Mouse (Mus musculus): Measurements from ENCODE around the gene Plekhj1. TPM values are rescaled to one million over a fixed set of nuclear protein-coding genes. Genes with fewer than 3 reads are reported as not detected.
"Not testable (repeated sequence)": the region's sequence is repeated elsewhere in the genome, so short reads cannot be mapped to it uniquely, and the experiment has no call there.

Plekhj1 gene
- polyA plus RNA-seq, 1 experiment from 2014 or later: 141 TPM

DNA sequence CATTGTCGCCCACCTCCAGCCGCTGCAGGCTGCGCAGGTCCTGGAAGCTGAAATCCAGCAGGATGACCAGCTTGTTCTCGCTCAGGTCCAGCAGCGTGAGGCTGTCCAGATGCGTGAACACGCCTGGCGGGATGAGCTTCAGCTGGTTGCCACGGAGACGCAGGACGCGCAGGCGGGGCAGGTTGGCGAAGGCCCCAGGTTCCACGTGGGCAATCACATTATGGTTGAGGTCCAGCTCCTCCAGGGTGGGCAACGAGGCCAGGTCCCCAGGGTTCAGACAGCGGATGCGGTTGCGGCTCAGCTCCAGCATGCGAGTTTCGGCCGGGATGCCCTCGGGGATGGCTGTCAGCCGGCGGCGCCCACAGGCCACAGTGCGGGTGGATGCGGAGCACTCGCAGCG, 37.2 kb upstream of the Plekhj1 start:
- Histone ChIP-seq H3K4me2 (no peak overlapping the region), H3K36me3 (ENCODE audit: poor library complexity, severe bottlenecking) (peaks cover 10% of the 10 kb centered on the region), H3K9me3 (replicated peaks) (no peaks in the 10 kb centered on the region), H3K27ac (no peak overlapping the region), H3K27me3 (peaks cover 29% of the 10 kb centered on the region), H3K4me1 (peaks cover 15% of the 10 kb centered on the region), H3K9ac (no peak overlapping the region; the same call in 1 of the 2 replicates), H3K4me3 (no peak overlapping the region)
- WGBS: 61% methylated on average over 30 of the region's 30 CpGs
- no peak for ATAC-seq

DNA sequence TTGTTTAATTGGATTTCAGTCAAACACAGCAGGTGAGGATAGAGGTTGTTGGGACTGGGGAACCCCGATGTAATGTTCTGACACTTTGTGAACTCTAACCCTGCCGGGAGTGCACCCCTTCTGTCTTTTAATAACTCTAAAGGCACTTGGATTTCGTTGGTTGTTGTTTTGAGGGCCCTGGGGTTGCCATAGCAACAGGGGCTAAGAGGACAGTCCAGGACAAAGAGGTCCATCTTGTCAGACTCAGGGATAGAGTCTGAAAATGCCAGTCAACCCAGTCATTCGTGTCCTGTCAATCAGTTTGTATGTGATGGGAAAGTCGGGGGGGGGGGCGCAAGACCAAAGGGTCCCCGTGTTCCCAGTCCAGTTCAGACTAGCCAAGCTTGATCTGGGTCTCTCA, 34.4 kb upstream of the Plekhj1 start:
- no peak overlapping the region for H3K4me2 ChIP-seq
- H3K4me3 ChIP-seq: no peak overlapping the region
- H3K4me1 ChIP-seq: peaks cover 40% of the 10 kb centered on the region
- no peaks in the 10 kb centered on the region for H3K9me3 ChIP-seq (replicated peaks)
- peaks cover 29% of the 10 kb centered on the region for H3K27me3 ChIP-seq
- no peak for ATAC-seq
- peaks cover 35% of the 10 kb centered on the region for H3K36me3 ChIP-seq (ENCODE audit: poor library complexity, severe bottlenecking)
- 51% methylated on average over 7 of the region's 7 CpGs for WGBS
- no peak overlapping the region for H3K9ac ChIP-seq
- no peak overlapping the region for H3K27ac ChIP-seq

GRCm38 (mm10) chr10:80831136-80831535, 32.7 kb upstream of the Plekhj1 start:
- Histone ChIP-seq H3K9me3 (replicated peaks) (no peaks in the 10 kb centered on the region), H3K36me3 (ENCODE audit: poor library complexity, severe bottlenecking) (peaks cover 35% of the 10 kb centered on the region), H3K4me3 (peak overlapping the region; percentile 10; the same call in 1 of the 2 replicates), H3K4me1 (peaks cover 45% of the 10 kb centered on the region), H3K4me2 (no peak overlapping the region), H3K27me3 (peaks cover 28% of the 10 kb centered on the region), H3K27ac (no peak overlapping the region), H3K9ac (no peak overlapping the region)
- no peak for ATAC-seq
- WGBS: 3% methylated on average over 9 of the region's 9 CpGs

GRCm38 (mm10) chr10:80829359-80830278, 31.2 kb upstream of the Plekhj1 start:
- 60% methylated on average over 1 of the region's 1 CpGs for WGBS
- no peak for ATAC-seq
- no peak overlapping the region for H3K4me2 ChIP-seq
- H3K4me3 ChIP-seq: no peak overlapping the region
- peaks cover 32% of the 10 kb centered on the region for H3K36me3 ChIP-seq (ENCODE audit: poor library complexity, severe bottlenecking)
- peaks cover 13% of the 10 kb centered on the region for H3K27me3 ChIP-seq
- peaks cover 42% of the 10 kb centered on the region for H3K4me1 ChIP-seq
- H3K9me3 ChIP-seq (replicated peaks): no peaks in the 10 kb centered on the region
- no peak overlapping the region for H3K9ac ChIP-seq
- H3K27ac ChIP-seq: no peak overlapping the region; the same call in 1 of the 2 replicates

DNA sequence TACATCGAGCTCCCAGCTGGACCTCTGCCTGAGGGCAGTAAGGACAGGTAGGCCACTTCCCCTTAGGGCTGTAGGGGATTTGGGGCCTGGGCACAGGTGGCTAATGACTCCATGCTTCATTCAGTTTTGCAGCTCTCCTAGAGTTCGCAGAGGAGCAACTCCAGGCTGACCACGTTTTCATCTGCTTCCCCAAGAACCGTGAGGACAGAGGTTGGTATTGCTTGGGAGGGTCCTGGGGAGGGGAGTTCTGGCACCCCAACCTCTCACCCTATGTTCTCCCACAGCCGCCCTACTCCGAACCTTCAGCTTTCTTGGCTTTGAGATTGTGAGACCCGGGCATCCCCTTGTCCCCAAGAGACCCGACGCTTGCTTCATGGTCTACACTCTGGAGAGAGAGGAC, 30.2 kb upstream of the Plekhj1 start:
- Histone ChIP-seq H3K4me3 (peak overlapping the region; percentile 78; the same call in 1 of the 2 replicates), H3K36me3 (ENCODE audit: poor library complexity, severe bottlenecking) (peaks cover 32% of the 10 kb centered on the region), H3K4me1 (peaks cover 42% of the 10 kb centered on the region), H3K4me2 (peak overlapping the region; percentile 90)
- not testable (repeated sequence) for H3K27me3 ChIP-seq; ATAC-seq; H3K9me3 ChIP-seq (replicated peaks); H3K9ac ChIP-seq; H3K27ac ChIP-seq
- 85% methylated on average over 7 of the region's 9 CpGs for WGBS

DNA sequence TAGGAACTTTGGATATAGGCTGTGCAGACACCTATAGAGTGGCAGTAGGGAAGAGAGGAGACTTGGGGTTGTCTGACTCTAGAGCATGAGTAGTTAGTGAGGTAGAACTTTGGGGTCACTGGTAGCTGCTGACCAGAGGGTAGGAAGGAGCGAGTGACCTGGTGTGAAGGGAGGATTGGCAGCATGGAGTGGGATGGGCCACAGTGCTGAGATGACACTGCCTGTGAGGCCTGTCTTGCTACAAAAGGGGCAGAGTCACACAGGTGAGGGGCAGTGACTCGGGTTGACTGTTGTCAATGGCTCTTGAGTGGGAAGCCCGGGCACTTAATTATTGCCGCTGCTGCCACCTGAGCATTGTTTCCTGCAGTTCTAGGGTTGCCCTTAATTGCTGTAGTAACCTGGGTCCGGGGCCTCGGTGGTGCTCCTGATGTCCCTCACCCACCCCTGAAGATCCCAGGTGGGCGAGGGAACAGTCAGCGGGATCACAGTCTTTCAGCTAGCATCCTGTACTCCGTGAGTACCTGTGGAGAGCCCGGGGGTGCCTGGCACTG, 29.5 kb upstream of the Plekhj1 start:
- peak overlapping the region; percentile 92 for H3K9ac ChIP-seq
- H3K4me3 ChIP-seq: peak overlapping the region; percentile 78
- no peaks in the 10 kb centered on the region for H3K9me3 ChIP-seq (replicated peaks)
- peak overlapping the region; percentile 90 for H3K4me2 ChIP-seq
- peaks cover 42% of the 10 kb centered on the region for H3K4me1 ChIP-seq
- peaks cover 32% of the 10 kb centered on the region for H3K36me3 ChIP-seq (ENCODE audit: poor library complexity, severe bottlenecking)
- no peak overlapping the region for H3K27ac ChIP-seq
- no peaks in the 10 kb centered on the region for H3K27me3 ChIP-seq
- 81% methylated on average over 10 of the region's 10 CpGs for WGBS
- ATAC-seq: no peak

GRCm38 (mm10) chr10:80827063-80827869, 28.8 kb upstream of the Plekhj1 start:
- peak overlapping the region; percentile 86 for H3K27ac ChIP-seq
- peak overlapping the region; percentile 78 for H3K4me3 ChIP-seq
- H3K9me3 ChIP-seq (replicated peaks): no peaks in the 10 kb centered on the region
- ATAC-seq: no peak
- WGBS: 8% methylated on average over 29 of the region's 29 CpGs
- peaks cover 32% of the 10 kb centered on the region for H3K36me3 ChIP-seq (ENCODE audit: poor library complexity, severe bottlenecking)
- H3K27me3 ChIP-seq: no peaks in the 10 kb centered on the region
- peak overlapping the region; percentile 92 for H3K9ac ChIP-seq
- H3K4me1 ChIP-seq: peaks cover 42% of the 10 kb centered on the region
- peak overlapping the region; percentile 90 for H3K4me2 ChIP-seq

DNA sequence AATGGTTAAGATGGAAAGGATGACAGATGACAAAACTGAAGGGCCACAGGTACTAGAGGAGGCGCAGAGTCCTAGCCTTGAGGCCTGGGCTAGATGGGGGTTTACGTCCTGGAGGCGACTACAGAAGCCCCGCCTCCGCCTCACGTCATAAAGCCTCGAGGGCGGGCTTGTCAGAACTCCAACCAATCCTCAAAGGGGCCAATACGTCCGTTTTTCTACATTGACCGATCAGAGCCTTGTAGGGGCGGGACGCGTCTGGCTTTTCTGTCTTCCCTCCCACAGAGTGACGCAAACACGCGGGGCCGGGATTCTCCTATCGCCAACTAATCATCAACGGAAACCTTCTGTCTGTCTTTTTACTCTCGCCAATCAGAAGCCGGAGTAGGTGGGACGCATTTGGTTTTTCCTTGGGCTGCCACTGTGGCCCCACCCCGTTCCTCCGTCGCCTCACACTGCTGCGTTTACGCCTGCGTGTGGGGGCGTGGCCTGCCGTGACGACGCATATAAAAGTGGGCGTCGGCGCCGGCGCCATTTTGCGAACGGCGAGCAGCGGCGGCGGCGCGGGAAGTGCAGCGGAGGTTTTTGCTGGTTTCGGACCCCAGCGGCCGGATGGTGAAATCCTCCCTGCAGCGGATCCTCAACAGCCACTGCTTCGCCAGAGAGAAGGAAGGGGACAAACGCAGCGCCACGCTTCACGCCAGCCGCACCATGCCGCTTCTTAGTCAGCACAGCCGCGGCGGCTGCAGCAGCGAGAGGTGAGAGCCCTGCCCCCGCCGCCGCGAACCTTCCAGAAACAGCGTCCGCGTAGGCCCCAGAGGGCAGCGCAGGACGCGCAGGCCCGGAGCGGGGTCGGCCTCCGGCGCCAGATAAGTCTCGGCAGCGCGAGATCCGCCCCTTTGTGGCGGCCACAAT, 28.0 kb upstream of the Plekhj1 start, which contains the start of gene Oaz1:
TSS of gene Oaz1 (plus strand) at position 506 of the 912 bp plus-strand sequence.
- Histone ChIP-seq H3K27ac (peak within 1 kb of the TSS; percentile 86), H3K27me3 (no peaks in the 10 kb centered on the region), H3K36me3 (ENCODE audit: poor library complexity, severe bottlenecking) (peaks cover 32% of the 10 kb centered on the region), H3K9me3 (replicated peaks) (no peaks in the 10 kb centered on the region), H3K9ac (peak within 1 kb of the TSS; percentile 92), H3K4me3 (peak within 1 kb of the TSS; percentile 78), H3K4me2 (peak within 1 kb of the TSS; percentile 90), H3K4me1 (peaks cover 41% of the 10 kb centered on the region)
- WGBS: under 1% methylated on average over 68 of the region's 82 CpGs
- peak; percentile 97 for ATAC-seq

DNA sequence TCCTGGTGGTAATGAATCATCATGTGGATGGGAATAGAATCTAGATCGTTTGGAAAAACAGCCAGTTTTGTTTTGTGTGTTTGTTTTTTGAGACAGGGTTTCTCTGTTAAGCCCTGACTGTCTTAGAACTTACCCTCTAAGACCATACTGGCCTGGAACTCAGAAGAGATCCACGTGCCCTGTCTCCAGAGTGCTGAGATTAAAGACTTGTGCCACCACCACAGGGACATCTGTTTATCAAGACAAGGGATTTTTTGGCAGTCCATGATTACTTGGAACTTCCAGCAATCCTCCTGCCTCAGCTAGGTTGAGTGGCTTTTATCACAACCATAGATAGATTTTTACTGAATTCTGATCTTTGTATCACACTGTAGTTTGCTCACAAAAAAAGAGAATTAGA, 26.4 kb upstream of the Plekhj1 start:
- no peak for ATAC-seq
- no peak overlapping the region for H3K9ac ChIP-seq
- peaks cover 17% of the 10 kb centered on the region for H3K36me3 ChIP-seq (ENCODE audit: poor library complexity, severe bottlenecking)
- H3K9me3 ChIP-seq (replicated peaks): no peaks in the 10 kb centered on the region
- peaks cover 25% of the 10 kb centered on the region for H3K4me1 ChIP-seq
- no peak overlapping the region for H3K4me2 ChIP-seq
- H3K27ac ChIP-seq: no peak overlapping the region
- H3K4me3 ChIP-seq: no peak overlapping the region
- no peaks in the 10 kb centered on the region for H3K27me3 ChIP-seq
- WGBS: 83% methylated on average over 2 of the region's 2 CpGs

DNA sequence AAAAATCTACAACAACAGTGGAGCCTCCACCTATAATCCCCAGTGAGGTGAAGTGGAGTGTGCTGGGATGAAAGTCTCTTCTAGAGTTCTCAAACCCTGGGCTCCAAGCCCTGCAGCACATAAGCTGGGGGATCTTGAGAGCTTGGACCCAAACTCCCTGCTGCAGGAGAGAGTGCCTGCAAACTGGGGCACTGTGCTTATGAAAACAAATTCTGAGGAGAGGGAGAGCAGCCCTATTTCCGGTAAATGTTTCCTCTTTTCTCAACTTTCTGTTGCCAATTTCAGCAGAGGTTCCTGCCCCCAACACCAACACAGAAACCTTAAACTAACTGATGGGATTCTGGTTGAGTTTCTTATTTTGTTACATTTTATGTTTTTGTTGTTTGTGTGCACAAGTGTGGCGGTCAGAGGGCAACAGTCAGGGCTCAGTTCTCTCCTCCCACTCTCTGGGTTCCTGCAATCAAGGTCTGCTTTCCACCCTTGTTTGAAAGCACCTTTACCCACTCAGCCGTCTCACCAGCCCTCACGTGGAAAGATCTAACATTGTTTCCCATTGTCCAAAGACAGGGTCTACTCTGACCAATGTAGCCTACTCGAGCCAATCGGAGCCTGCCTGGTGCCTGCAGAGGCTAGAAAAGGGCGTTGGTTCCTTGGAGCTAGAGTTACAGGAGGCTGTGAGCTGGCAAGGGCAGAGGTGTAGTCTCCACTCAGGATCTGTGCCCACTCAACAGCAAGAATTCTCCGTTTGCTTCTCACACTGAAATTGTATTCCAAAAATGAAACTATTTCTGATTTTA, 25.6 kb upstream of the Plekhj1 start:
- H3K27ac ChIP-seq: no peak overlapping the region

More for the DNA sequence above, 25.6 kb upstream of the Plekhj1 start:
- Histone ChIP-seq H3K27me3 (no peaks in the 10 kb centered on the region), H3K4me1 (peaks cover 18% of the 10 kb centered on the region), H3K9ac (no peak overlapping the region), H3K4me2 (no peak overlapping the region), H3K36me3 (ENCODE audit: poor library complexity, severe bottlenecking) (peaks cover 9% of the 10 kb centered on the region), H3K4me3 (no peak overlapping the region), H3K9me3 (replicated peaks) (no peaks in the 10 kb centered on the region)
- no peak for ATAC-seq
- WGBS: 72% methylated on average over 8 of the region's 8 CpGs
